Mouse (Mus musculus): ENCODE measurements around the gene Ros1.

Ros1 gene

DNA sequence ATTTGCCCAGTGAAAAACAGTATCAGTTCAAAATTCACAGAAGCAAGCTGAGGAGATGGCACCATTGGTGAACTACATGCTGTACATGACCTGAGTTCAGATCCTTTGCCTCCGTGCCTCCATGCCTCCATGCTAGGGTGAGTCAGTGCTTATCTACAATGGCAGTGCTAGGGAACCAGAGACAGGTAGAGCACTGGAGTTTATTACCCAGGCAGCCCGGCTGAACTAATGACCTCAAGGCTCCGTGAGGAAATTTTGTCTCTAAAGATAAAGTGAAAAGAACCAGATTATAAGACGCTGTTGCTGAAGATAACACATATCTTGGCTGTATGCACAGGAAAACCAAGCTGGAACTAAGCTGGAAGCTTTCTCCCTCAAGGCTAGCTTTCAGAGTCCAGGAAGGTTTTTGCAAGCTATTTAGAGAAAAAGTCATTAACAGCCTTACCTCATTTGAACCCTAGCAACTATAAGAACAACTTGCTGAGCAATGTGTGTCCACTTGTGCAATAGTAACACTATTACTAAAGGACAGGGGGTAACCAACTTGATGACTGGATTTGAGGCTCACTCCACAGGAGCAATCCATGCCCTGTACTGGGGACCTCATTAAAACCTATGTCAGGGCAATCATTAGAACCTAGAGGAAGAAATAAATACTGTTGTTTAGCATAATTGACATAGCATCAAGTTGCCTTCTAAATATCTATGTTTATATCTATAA, 61.5 kb downstream of the Ros1 start:
- no peak for DNase-seq

DNA sequence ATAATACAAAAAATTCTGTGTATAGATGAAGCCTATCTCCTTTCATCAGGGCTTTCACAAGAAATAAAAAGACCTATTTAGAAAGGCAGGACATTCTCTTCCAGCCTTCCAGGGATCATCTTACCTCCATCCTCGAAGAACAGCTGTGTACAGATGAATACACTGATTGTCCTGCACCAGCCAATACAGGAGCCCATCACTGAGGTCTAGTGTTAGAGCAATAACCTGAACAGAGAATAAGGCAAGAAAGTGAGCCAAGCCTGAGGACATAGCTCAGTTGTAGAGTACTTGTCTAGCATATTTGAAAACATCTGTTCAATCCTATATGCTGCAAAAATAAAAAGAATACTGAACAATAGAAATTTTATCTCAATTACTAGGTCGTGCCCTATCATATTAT, 64.3 kb downstream of the Ros1 start:
- DNase-seq = no peak

DNA sequence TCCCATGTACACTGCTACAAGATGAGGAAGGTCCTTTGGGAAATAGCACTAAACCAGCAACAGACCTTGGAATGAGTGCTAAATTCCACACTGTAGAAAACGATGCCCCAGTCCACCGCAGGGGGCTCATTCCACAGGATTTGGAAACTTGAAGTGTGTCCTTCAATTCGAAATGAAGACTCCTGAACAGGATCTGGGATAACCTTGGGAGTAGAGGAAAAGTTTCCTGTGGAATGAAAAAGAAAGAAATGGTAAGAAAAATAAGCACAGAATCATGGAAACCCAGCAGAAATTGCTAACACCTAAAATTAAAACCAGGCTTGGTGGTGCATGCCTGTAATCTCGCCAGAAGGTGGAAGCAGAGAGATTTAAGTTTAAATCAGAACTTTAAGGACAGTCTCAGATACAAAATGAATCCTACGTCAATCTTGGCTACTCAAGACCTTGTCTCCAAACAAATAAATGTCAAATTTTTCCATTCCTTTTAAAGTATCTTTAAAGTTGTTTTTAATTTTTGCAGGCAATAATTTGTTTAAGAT, 66.1 kb downstream of the Ros1 start:
- DNase-seq = no peak

DNA sequence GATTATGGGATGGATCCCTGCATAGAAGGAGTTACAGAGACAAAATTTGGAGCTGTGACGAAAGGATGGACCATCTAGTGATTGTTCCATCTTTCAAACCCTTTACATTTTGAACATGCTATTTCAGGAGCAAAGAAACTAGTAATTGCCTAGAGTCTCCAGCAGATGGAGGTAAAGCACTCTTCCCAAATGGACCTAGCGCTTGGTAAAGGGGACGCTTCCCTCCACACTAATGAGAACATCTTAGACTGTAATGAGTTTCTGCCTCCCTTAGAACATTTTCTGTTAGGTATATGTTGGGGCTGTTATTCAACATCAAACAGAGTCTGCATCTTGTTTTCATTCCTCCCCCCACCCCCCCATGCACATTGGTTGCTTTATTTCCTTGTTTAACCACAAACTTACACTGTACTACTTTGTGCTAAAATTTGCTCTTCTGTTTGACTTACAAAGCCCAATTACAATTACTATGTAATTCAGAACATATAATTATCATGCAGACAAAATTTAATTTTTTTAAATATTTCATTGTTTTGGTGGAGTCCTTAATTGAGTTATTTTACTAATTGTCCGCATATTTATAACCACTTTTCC, 88.8 kb downstream of the Ros1 start:
- DNase-seq = peak; percentile 9 to 26

DNA sequence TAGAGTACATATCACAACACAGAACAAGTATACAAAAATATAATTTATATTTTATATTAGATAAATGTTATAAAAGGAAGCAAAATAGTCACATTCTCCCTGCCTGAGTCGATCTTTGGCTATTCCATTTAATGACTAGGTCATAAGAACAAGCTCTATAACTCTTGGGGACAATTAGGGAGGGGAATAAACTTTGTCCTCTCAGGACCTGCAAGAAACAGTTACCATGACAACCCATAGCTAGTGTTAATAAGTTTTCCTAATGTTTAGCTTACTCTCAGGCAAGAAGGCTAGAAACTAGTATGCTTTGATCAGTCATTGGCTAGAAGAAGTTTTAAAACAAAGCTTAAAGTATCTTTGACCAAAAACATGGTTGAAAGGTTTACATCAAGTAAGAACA, 93.8 kb downstream of the Ros1 start:
- DNase-seq = no peak

DNA sequence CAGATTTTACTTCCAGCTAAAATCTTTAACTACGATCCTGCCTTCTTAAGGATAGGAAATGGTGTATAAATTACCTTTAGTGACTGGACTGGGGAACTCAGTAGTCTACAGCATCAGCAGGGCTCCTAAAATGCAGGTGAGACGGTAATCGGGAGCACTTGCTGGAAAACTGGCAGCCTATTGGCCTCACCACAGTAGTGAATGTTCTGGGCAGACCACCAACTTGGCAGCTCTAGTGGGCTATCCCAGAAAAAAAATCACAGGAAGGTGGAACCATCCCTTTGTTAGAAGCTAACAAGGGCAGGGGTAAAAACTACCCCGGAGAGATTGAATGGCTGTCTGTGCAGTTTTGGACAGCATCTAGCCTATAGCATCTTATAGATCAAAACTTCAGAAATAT, 102.9 kb downstream of the Ros1 start:
- no peak for DNase-seq

DNA sequence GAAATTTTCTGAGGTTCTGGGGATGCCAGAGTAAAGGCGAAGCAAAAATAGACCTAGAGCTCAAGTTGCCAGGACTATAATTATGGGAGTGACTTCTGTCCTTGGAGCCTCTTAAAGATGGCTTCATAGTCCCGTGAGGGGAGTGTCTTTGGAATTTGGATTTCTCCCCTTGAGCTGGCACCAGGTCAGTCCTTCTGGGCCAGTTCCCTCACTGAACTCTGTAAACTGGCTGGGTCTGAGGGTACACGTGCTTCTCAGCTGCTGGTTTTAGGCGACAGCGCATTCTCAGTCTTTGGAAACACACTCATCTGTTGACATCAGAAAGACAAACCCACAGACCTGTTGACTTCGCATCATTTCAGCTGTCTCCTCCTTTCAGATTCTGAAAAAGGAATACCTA, 108.4 kb downstream of the Ros1 start:
- no peak for DNase-seq

DNA sequence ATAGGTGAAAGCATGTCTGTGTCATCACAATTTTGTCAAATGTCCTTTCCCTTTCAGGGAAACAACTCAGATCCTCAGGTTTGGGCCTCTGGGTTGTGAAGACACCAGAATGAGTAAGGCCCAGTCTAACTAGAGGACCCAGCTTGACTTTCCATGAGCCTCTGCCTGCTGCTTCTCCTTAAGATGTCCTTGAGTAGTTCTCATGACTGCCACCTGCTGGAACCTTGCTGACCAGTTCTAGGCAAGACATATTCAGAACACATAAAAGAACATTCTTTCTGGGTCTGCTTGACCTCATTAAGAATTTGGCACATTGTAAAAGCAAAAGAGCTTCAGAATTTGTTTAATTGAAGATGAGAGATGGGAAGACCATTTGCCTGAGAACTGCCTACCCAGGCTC, 122.6 kb downstream of the Ros1 start:
- DNase-seq = peak; percentile 4 to 10

DNA sequence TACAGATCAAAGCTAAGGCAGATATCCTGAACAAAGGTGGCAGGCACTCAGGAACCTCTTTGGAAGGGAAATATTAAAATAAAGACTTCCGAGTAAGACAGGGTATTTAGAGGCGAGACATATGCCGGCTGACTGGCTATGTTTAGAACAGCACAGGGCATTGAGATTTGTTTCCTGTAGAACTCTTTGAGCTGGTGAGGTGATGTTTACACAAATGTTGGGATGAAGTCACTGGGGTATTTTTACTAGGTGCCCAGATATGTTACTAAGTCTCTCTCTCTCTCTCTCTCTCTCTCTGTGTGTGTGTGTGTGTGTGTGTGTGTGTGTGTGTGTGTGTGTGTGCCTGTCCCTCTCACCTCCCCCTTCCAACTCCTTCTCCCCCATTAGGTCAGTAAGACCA, 146.8 kb downstream of the Ros1 start:
- no peak for DNase-seq

DNA sequence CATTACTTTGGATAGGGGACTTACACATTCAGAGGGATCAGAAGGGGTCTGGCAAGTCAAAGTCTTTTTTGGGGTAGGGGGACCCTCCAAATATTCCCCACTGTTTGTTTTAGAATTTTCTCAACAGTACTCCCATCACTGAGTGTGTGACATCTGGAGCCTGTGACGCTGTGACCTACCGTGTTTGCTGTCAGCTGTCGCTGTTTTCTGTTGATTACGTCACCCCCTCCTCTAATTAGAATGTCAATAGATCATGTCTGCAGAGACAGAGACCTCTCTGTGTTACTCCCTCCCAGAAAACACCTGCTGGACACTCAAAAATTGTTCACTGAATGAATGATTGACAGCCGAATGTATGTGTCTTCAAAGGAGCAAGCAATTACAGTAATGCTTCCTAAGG, 152.0 kb downstream of the Ros1 start:
- no peak for DNase-seq

DNA sequence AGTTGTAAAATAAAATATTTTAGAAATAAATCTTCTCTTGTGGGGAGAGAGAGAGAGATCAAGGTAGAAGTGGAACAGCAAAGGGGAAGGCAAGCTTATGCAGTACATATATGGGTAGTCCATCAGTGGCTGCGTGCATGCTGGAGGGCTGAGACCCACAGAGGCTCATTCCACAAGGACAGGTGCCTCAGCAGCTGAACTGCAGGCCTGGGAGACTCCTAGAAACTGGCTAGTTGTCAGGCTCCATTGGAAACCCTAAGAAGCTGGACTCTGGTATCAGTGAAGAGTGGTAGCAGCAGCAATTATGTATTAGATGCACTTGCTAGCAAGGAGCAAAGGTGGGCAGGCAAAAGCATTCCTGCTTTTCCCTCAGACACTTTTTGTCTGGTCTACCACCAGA, 155.7 kb downstream of the Ros1 start:
- DNase-seq = no peak

DNA sequence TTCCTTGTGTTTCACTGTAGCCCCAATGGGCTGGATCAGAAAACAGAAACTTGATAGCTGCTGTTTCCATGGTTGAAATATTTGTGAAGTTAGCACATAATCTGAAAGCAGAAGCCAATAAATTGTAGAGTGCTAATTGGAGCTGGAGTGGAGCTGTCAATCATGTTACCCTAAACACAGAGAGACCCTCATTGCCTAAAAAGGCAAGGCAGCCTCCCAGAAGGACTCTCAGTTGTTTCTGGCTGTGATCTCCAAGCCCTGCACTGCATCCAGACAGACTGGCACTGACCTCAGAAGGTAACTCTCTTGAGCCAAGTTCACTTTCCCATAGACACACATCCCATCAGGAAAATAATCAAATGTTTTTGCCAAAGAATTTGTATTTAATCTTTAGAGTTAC, 161.3 kb downstream of the Ros1 start:
- no peak for DNase-seq

DNA sequence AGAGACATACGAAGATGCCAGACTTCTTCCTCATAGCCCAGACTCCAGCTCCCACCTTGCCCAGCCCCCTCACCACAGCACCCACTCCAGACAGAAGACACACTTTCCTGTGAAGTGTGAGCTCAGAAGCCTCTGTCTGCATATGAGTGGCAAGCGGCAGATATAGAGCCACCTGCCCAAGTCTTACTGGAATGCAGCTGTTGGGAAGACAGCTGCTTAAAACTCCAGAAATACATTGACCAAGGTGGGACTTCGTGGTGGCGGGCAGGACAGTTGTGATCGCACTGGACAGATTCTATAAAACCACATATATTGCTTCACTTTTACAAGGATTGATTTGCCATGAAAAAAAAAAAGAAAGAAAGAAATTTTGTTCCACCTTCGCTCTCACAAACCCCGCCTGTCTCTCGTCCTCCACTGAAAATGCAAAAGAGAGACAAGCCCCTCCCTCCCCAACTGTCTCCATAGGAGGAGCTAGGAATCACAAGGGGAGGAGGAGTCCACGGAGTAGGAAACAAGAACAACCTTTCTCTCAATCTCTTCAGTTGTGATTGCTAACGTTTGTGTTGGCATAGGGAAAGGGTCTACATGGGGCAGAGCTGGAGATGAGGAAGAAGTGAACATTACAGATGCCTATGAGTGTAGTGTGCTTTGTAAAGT, 165.5 kb downstream of the Ros1 start:
- no peak for DNase-seq

DNA sequence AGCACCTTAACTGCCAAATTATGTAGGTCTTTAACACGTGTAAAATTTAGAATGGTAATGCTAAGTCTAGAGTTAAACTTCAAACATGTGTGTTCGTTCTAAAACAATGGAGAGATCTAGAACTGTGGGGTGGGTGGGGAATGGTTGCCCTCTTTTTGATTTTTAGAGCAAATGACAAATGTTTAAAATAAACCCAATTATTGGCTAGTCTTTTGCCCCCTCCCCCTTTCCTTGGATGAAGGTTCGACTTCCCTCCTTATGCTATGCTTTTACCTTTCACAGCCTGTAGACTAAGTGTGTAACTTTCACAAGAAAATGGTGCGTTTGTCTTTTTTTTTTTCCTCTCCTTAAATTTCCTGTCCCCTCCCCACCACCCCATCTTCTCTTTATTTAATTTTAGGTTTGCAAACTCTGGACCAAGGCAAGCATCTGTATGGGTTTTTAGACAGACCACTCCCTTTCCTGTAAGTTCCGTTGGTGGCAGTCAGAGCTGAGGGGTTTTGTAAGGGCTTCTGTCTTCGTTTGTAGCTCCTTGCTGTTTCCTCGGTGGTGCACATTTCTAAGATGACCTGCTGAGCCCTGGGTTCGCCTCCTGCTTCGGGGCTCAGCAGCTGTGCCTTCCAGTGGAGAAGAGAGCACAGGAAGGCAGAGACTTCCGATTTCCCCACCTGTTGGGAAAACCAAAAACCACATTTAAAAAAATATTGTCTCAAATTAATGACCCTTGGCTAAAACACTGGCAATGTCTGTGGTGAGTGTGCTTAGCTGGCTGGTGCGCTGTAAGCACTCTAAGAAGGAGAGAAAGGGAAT, 166.3 kb downstream of the Ros1 start:
- no peak for DNase-seq

DNA sequence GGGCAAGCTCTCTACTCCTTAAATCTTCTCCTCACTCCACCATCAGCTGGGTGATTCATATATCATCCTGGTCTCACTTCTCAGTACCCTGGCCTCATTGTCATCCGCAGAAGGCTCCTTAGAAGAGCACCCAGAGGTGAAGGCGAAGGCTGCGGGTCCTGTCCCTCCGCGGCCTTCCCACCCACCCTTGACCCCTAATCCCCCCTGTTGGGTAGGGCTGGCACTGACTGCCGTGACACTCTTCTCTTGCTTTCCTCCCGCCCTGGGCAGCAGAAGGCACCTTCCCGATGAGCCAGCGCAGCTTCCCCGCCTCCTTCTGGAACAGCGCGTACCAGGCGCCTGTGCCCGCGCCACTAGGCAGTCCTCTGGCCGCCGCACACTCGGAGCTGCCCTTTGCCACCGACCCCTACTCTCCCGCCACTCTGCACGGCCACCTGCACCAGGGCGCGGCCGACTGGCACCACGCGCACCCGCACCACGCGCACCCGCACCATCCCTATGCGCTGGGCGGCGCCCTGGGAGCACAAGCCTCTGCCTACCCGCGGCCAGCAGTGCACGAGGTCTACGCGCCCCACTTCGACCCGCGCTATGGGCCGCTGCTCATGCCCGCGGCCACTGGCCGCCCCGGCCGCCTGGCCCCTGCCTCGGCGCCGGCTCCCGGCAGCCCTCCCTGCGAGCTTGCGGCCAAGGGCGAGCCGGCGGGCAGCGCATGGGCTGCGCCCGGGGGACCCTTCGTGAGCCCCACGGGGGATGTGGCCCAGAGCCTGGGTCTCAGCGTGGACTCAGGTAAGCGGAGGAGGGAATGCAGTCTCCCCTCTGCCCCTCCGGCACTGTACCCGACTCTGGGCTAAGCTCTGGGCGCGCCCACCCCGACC, 167.6 kb downstream of the Ros1 start:
- DNase-seq = no peak

DNA sequence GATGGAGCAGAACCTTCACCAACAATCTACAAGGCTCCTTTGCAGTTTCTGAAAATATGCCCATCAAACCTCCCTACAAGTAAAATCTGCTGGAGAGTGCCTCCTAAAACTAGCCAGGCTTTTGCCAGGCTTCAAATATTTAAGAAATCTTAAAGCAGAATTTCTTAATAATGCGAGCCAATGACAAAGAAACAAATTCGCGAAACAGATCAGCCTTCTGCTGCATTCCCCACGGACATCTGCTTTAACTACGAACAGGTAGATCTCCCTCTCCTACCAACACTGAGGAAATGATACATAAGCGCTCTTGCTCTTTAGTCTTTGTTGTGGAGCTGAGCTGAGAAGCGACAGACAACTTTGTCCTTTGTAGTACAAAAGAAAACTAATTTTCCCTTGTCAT, 169.2 kb downstream of the Ros1 start:
- DNase-seq = no peak

DNA sequence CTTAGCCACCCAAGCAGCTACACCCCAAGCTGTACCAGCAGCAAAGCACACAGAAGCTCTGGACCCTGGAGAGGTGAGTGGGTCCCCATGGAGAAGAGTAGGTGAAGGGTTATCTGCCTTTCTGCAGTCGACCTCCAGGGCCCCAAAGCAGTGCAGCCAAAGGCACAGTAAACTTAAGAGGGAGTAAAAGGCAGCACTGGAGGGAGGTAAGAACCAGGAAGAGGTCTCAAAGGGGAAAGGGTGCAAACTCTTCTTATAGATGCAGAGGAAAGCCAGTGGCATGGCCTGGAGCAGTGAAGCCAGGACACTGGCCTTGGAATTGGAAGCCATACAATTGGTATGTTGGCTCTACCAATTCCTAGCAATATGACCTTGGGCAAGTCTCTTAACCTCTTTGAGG, 169.8 kb downstream of the Ros1 start:
- no peak for DNase-seq

DNA sequence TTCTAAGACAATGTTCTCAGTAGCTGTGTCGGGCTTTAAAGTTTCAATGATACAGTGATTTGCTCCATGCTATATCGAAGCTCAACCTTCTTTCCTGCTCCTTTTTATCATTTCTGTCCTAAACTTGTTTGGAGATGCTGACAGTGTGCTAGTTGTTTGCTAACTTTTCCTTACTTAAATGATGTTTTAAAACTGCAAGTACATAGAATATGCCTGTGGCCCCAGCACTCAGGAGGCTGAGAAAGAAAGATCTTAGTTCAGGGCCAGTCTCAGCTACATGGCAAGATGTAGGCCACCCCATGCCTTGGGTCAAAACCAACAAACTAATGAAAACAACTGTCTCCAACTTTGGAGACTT, 171.0 kb downstream of the Ros1 start:
- DNase-seq = no peak

DNA sequence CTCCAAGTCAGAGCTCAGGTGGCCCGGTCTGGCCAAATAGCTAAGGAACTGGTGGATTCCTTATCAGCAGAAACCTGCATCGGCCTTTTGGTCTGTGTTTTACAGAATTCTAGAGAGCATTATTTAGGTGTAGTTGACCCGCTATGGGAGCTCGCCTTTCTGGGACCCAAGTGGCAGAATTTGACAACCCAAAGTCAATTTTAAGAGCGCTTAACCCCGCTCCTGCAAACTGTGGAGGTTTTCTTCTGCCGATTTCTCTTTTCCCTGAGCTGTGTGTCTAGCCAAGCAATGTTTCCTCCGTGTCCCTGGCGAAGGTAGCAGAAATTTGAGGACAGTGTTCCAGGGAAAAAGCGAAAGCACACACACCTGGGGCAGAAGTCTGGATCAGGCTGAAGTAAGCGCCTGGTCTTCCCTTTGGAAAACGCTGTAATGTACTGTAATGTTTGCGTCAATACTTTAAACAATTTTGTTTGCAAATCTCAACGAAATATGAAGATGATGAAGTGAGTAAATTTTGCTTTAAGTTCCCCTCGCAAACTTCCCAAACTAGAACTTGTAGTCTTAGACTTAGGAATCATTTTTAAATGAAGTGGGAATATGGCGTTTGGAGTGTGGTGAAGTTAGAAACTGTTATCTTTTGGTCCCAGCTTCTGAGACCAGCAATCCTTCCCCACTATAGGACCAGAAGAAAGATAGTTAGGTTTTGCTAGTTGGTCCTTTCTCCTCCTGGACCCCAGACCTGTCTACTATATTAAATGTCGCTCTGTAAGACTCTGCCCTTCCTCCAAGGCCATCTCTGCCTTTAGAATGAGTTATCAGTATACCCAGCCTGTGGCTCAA, 171.6 kb downstream of the Ros1 start:
- no peak for DNase-seq

DNA sequence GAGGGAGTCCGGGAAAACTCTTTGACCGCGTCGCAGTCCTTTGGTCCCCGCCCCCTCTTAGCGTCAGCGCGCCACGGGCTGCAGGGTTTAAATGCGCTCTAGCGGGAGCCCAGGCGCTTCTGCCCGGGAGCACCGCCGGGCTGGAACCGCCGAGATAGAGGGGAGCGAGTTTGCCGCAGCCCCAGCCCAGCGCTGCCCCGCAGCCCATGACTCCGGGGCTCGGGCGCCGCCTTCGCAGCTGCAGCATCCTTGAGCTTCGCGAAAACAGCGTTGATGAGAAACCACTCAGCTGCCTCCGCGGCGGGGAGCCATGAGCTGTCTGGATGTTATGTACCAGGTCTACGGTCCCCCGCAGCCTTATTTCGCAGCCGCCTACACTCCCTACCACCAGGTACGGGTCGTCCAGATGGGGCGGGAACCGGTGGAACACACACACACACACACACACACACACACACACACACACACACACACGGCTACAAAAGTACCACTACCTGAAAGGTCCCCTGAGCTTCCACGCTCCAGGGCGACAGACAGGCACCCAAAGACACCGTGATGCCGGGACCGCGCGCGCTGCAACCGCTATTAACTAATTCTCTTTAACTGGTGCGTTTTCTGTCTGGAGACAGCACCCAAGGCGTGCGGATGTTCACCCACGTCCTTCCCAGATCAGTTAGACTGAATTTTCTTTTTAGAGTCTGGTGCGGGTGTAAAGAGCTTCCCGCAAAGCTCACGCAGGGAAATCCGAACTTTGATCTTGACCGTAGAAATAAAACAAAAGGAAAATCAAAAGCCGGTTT, 172.4 kb downstream of the Ros1 start, which contains the start of gene Vgll2:
Gene Vgll2, plus strand, starts transcription at position 90 of the 800 bp plus-strand sequence.
- no peak for DNase-seq
